Mouse (Mus musculus): Measurements from ENCODE around the gene Pam.
"Not testable (repeated sequence)": the region's sequence is repeated elsewhere in the genome, so short reads cannot be mapped to it uniquely, and the experiment has no call there.

GRCm38 (mm10) chr1:97765712-97766111 lies 329.7 kb downstream of the Pam start:
- TF ChIP-seq ELF1 (IDR thresholded peaks at IDR 0.05; ENCODE audit: low read depth, low read length); JUND (IDR thresholded peaks at IDR 0.05; ENCODE audit: low read depth, low read length); HCFC1 (IDR thresholded peaks at IDR 0.05; ENCODE audit: low read depth, low read length); NELFE (IDR thresholded peaks at IDR 0.05; ENCODE audit: low read depth, low read length); NRF1 (IDR thresholded peaks at IDR 0.05; ENCODE audit: insufficient read depth, low read depth, low read length, poor library complexity, severe bottlenecking); CTCF (IDR thresholded peaks at IDR 0.05 in 2 of 3, conservative IDR thresholded peaks at IDR 0.05 in 1 of 3; ENCODE audit: control insufficient read depth in 1 of 3, insufficient read depth in 1 of 3, low read depth in 2 of 3, low read length in 3 of 3, poor library complexity in 1 of 3, severe bottlenecking in 1 of 3); MAX (IDR thresholded peaks at IDR 0.05; ENCODE audit: low read length); ZKSCAN1 (IDR thresholded peaks at IDR 0.05; ENCODE audit: low read depth, low read length); POLR2A (IDR thresholded peaks at IDR 0.05; ENCODE audit: control insufficient read depth in 1 of 2, insufficient read depth in 1 of 2, low read depth in 1 of 2, low read length in 2 of 2, poor library complexity in 1 of 2): not testable (repeated sequence)
